Mouse (Mus musculus) embryo, embryonic 9.5 days (tissue): Measurements from ENCODE around the gene Gstk1.

Experiments used
- DNase-seq: peaks from one replicate; pipeline ENCODE4 v3.0.0-alpha.2; 2017; ENCODE audit errors: extremely low spot score

Gene Gstk1

GRCm38 (mm10) chr6:42245711-42246353 is at the start of gene Gstk1:
Gene Gstk1 (plus strand): TSS chr6:42245935.
- DNase-seq = peak; percentile 78

- no peak for DNase-seq
Observed at GRCm38 (mm10) chr6:42197710-42198109, 48.0 kb upstream of the Gstk1 start.

- DNase-seq = no peak
Observed at GRCm38 (mm10) chr6:42199498-42199897, 46.2 kb upstream of the Gstk1 start.

GRCm38 (mm10) chr6:42215028-42215427 is 30.7 kb upstream of the Gstk1 start, which contains the start of gene Tas2r144:
Gene Tas2r144 (plus strand): TSS chr6:42215328.
- DNase-seq = no peak

GRCm38 (mm10) chr6:42222286-42222685 is 23.4 kb upstream of the Gstk1 start:
- no peak for DNase-seq

GRCm38 (mm10) chr6:42225046-42225445 is 20.7 kb upstream of the Gstk1 start:
- no peak for DNase-seq

- DNase-seq = peak; percentile 54
Observed at GRCm38 (mm10) chr6:42227240-42228101, 18.3 kb upstream of the Gstk1 start.

- no peak for DNase-seq
Observed at GRCm38 (mm10) chr6:42229610-42230009, 16.1 kb upstream of the Gstk1 start.

GRCm38 (mm10) chr6:42231191-42231590 is 14.5 kb upstream of the Gstk1 start:
- DNase-seq = no peak

GRCm38 (mm10) chr6:42237276-42237805 is 8.4 kb upstream of the Gstk1 start:
- DNase-seq = no peak

GRCm38 (mm10) chr6:42241311-42242045 is 4.3 kb upstream of the Gstk1 start:
- no peak for DNase-seq

GRCm38 (mm10) chr6:42247173-42247572 is 1.4 kb downstream of the Gstk1 start:
- DNase-seq = peak; percentile 29

GRCm38 (mm10) chr6:42247981-42248380 is 2.2 kb downstream of the Gstk1 start:
- no peak for DNase-seq

- DNase-seq = no peak
Observed at GRCm38 (mm10) chr6:42251791-42252190, 6.1 kb downstream of the Gstk1 start.

- no peak for DNase-seq
Observed at GRCm38 (mm10) chr6:42253103-42253502, 7.4 kb downstream of the Gstk1 start.

- DNase-seq = peak; percentile 55
Observed at GRCm38 (mm10) chr6:42257303-42257863, 11.6 kb downstream of the Gstk1 start.

- DNase-seq = no peak
Observed at GRCm38 (mm10) chr6:42260430-42260829, 14.7 kb downstream of the Gstk1 start.

GRCm38 (mm10) chr6:42261524-42262170 is 15.9 kb downstream of the Gstk1 start, which contains the start of gene Tmem139:
Gene Tmem139 (plus strand): TSS chr6:42261970.
- DNase-seq = no peak

- peak; percentile 98 for DNase-seq
Observed at GRCm38 (mm10) chr6:42264626-42265312, 19.0 kb downstream of the Gstk1 start, which contains the start of gene Casp2. Gene Casp2 (plus strand): TSS chr6:42264985.
